Mouse (Mus musculus) urinary bladder, postnatal 10 days (tissue): Measurements from ENCODE around the gene Kcna10.

Experiments used
- DNase-seq: peaks from one replicate; pipeline ENCODE4 v3.0.0; 2022; ENCODE audit warnings: low spot score

The Kcna10 gene

GRCm38 (mm10) chr3:107204413-107204812 is 21.6 kb downstream of the Kcna10 start:
- DNase-seq = no peak

- DNase-seq = no peak
Measured at GRCm38 (mm10) chr3:107205170-107205569, 22.3 kb downstream of the Kcna10 start.

- no peak for DNase-seq
Measured at GRCm38 (mm10) chr3:107205994-107206393, 23.1 kb downstream of the Kcna10 start.

- no peak for DNase-seq
Measured at GRCm38 (mm10) chr3:107206490-107207150, 23.8 kb downstream of the Kcna10 start.

- DNase-seq = no peak
Measured at GRCm38 (mm10) chr3:107207625-107208253, 24.9 kb downstream of the Kcna10 start.

GRCm38 (mm10) chr3:107214606-107215005 is 31.8 kb downstream of the Kcna10 start:
- no peak for DNase-seq

GRCm38 (mm10) chr3:107216400-107217100 is 33.7 kb downstream of the Kcna10 start:
- DNase-seq = no peak

GRCm38 (mm10) chr3:107217101-107217480 is 34.2 kb downstream of the Kcna10 start:
- DNase-seq = no peak

- no peak for DNase-seq
Measured at GRCm38 (mm10) chr3:107218572-107218971, 35.7 kb downstream of the Kcna10 start.

- DNase-seq = no peak
Measured at GRCm38 (mm10) chr3:107221608-107222007, 38.8 kb downstream of the Kcna10 start, which contains the start of gene Cym. TSS of gene Cym (minus strand) at chr3:107221732.

- no peak for DNase-seq
Measured at GRCm38 (mm10) chr3:107223230-107223629, 40.4 kb downstream of the Kcna10 start.

GRCm38 (mm10) chr3:107225820-107226219 is 43.0 kb downstream of the Kcna10 start:
- DNase-seq = no peak

GRCm38 (mm10) chr3:107229221-107229620 is 46.4 kb downstream of the Kcna10 start:
- no peak for DNase-seq

GRCm38 (mm10) chr3:107229822-107230221 is 47.0 kb downstream of the Kcna10 start:
- DNase-seq = no peak

GRCm38 (mm10) chr3:107230527-107230926 is 47.7 kb downstream of the Kcna10 start, which contains the start of gene A630076J17Rik:
TSS of gene A630076J17Rik (plus strand) at chr3:107230614.
- no peak for DNase-seq

GRCm38 (mm10) chr3:107231202-107231601 is 48.3 kb downstream of the Kcna10 start:
- DNase-seq = no peak

- DNase-seq = peak; percentile 52
Measured at GRCm38 (mm10) chr3:107233351-107233813, 50.5 kb downstream of the Kcna10 start.

- no peak for DNase-seq
Measured at GRCm38 (mm10) chr3:107233945-107234344, 51.1 kb downstream of the Kcna10 start.

GRCm38 (mm10) chr3:107238051-107238450 is 55.2 kb downstream of the Kcna10 start:
- DNase-seq = no peak

- no peak for DNase-seq
Measured at GRCm38 (mm10) chr3:107238471-107238980, 55.7 kb downstream of the Kcna10 start.

GRCm38 (mm10) chr3:107239607-107240006 is 56.8 kb downstream of the Kcna10 start, which contains the start of gene Prok1:
TSS of gene Prok1 (minus strand) at chr3:107239707.
- DNase-seq = no peak

GRCm38 (mm10) chr3:107241389-107242094 is 58.7 kb downstream of the Kcna10 start:
- DNase-seq = no peak
